Mouse (Mus musculus) stomach, postnatal 0 days (tissue): ENCODE results near the gene Epha8. TPM values are rescaled to one million over a fixed set of nuclear protein-coding genes. Genes with fewer than 3 reads are reported as not detected.

Experiments
- ATAC-seq: fragments of 200-750 bp; cut with Nextera tagmentation; 2 replicates; pipeline ENCODE4 v1.8.0; 2017; ENCODE audit not compliant: low FRiP score, low TSS enrichment
- DNase-seq: peaks from one replicate; pipeline ENCODE4 v3.0.0-alpha.2; 2016; ENCODE audit warnings: low spot score
- H3K27ac ChIP-seq: fragments of 300-500 bp; sonication (generic); replicated peaks from 2 replicates; pipeline ENCODE4 v1.5.1; 2014; ENCODE audit warnings: mild to moderate bottlenecking, control low read depth
- H3K27me3 ChIP-seq: fragments of 300-500 bp; sonication (generic); 2 replicates; pipeline ENCODE4 v1.6.1; 2014; ENCODE audit warnings: low read length; ENCODE audit not compliant: control insufficient read depth, insufficient read depth
- H3K36me3 ChIP-seq: fragments of 300-500 bp; sonication (generic); 2 replicates; pipeline ENCODE4 v1.6.1; 2014; ENCODE audit warnings: low read length, mixed read lengths; ENCODE audit not compliant: control insufficient read depth, insufficient read depth
- H3K4me1 ChIP-seq: fragments of 300-500 bp; sonication (generic); replicated peaks from 2 replicates; pipeline ENCODE4 v1.6.1; 2014; ENCODE audit warnings: antibody characterized with exemption; ENCODE audit not compliant: control insufficient read depth, insufficient read depth
- H3K4me2 ChIP-seq: fragments of 300-500 bp; sonication (generic); replicated peaks from 2 replicates; pipeline ENCODE4 v1.6.1; 2014; ENCODE audit warnings: low read depth, mild to moderate bottlenecking, control low read depth, moderate library complexity
- H3K4me3 ChIP-seq: fragments of 300-500 bp; sonication (generic); 2 replicates; pipeline ENCODE4 v1.5.1; 2014; ENCODE audit warnings: low read depth, low read length, control low read depth
- H3K9ac ChIP-seq: fragments of 300-500 bp; sonication (generic); 2 replicates; pipeline ENCODE4 v1.6.1; 2014; ENCODE audit warnings: mild to moderate bottlenecking, low read length, control low read depth, mixed read lengths
- H3K9me3 ChIP-seq: fragments of 300-500 bp; sonication (generic); 2 replicates; pipeline ENCODE4 v1.6.1; 2016; ENCODE audit warnings: low read length; ENCODE audit not compliant: control insufficient read depth
- CTCF ChIP-seq: IDR thresholded peaks from 2 replicates; pipeline ENCODE4 v1.5.1; 2016; ENCODE audit warnings: antibody characterized with exemption, low read depth, mild to moderate bottlenecking, moderate library complexity
- EP300 ChIP-seq: optimal IDR thresholded peaks from 2 replicates; pipeline ENCODE3; 2016; ENCODE audit warnings: antibody characterized with exemption
- WGBS: fragments of 180-500 bp; shearing (Covaris S2); extraction: QIAGEN DNeasy Blood & Tissue Kit; methylation state at CpG from one replicate; pipeline ENCODE4 v1.1.7; 2014; 5-methylcytosine and 5-hydroxymethylcytosine counted together
- polyA plus RNA-seq: library from polyadenylated mRNA; unstranded; fragments of >200 nt; fragmentation: Nextera tagmentation; extraction: Ambion mirVana; gene quantifications from 2 replicates; pipeline ENCODE4 v1.2.1, GENCODE M21; 2015

The Epha8 gene
- polyA plus RNA-seq, 1 experiment from 2014 or later, result 0.11 TPM

DNA sequence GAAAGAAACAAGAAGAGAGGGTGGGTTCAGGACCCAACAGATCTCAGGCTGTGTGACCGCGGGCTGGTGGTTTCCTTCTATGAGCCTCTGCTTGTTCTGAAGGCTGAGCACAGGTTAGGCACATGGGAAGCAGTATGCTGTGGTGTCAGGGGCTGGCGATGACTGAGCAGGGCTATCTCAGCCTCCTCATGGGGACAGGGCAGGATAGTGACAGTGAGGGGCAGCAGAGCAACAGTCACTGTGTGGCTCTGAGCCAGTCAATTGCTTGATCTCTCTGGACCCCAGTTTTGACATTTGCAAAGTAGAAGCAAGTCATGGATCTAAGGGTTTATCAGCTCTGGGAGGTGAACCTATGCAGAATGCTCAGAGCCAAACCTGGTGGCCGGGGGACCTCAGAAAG is 65.5 kb downstream of the Epha8 start:
- Histone ChIP-seq H3K27me3 (no peaks in the 10 kb centered on the region), H3K4me2 (no peak overlapping the region), H3K36me3 (no peaks in the 10 kb centered on the region), H3K27ac (no peak overlapping the region), H3K4me1 (no peaks in the 10 kb centered on the region), H3K9ac (no peak overlapping the region), H3K4me3 (no peak overlapping the region), H3K9me3 (no peaks in the 10 kb centered on the region)
- TF ChIP-seq EP300 (no peak), CTCF (no peak)
- ATAC-seq (no peak), DNase-seq (no peak)
- WGBS, result 87% methylated on average over 4 of the region's 4 CpGs

DNA sequence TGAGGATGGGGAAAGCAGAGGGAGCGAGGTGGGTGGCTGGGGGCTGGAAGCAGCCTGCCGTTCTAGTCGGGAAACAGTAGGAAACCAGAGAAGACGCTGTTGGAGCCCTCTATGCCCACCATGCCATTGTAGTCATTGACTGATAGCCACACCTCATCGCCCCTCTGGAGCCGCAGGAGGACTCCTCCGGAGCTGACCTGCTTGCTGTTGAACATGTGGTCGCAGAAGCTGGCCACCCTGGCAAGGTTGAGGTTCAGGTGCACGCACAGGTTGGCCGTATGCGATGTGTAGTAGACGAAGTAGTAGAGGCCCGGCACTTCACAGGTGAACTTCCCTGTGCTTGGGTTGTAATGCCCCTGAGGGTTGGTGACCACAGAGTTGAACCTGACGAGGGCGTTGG is 66.6 kb downstream of the Epha8 start:
- no peak overlapping the region for H3K27ac ChIP-seq
- no peaks in the 10 kb centered on the region for H3K9me3 ChIP-seq
- 78% methylated on average over 15 of the region's 15 CpGs for WGBS
- H3K4me1 ChIP-seq, result no peaks in the 10 kb centered on the region
- H3K36me3 ChIP-seq, result no peaks in the 10 kb centered on the region
- ATAC-seq (no peak), DNase-seq (no peak)
- H3K27me3 ChIP-seq, result no peaks in the 10 kb centered on the region
- no peak overlapping the region for H3K4me2 ChIP-seq
- TF ChIP-seq CTCF (no peak), EP300 (no peak)
- no peak overlapping the region for H3K9ac ChIP-seq
- H3K4me3 ChIP-seq, result no peak overlapping the region

DNA sequence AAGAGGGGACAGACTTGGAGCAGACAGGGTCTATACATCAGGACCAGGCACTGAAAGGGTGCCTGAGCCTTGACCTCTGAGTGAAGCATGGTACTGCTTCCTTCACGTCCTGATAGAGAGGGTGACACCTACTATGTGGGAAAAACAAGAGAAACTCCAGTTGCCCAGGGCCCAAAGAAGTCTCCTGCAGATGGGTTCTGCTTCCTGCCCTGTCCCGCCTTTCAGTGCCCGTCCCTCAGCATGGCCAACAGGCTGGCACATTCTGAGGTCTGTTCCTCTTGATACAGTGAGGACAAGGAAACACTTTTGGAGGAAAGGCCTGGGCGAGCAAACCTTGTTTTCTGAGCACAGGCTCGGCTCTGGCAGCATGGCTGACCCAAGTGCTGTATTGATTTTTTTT is 68.9 kb downstream of the Epha8 start:
- Histone ChIP-seq H3K4me2 (no peak overlapping the region), H3K9ac (no peak overlapping the region), H3K4me1 (no peaks in the 10 kb centered on the region), H3K9me3 (no peaks in the 10 kb centered on the region), H3K4me3 (no peak overlapping the region), H3K27me3 (no peaks in the 10 kb centered on the region), H3K36me3 (no peaks in the 10 kb centered on the region), H3K27ac (no peak overlapping the region)
- 59% methylated on average over 5 of the region's 5 CpGs for WGBS
- DNase-seq (no peak), ATAC-seq (no peak)
- TF ChIP-seq EP300, result no peak
- TF ChIP-seq CTCF, result no peak

- Histone ChIP-seq H3K9ac (no peak within 1 kb of the TSS; the same call in 1 of the 2 replicates), H3K4me2 (no peak within 1 kb of the TSS), H3K9me3 (no peaks in the 10 kb centered on the region), H3K4me3 (no peak within 1 kb of the TSS), H3K4me1 (no peaks in the 10 kb centered on the region), H3K27me3 (no peaks in the 10 kb centered on the region), H3K27ac (no peak within 1 kb of the TSS), H3K36me3 (no peaks in the 10 kb centered on the region)
- peak; percentile 49; the same call in 1 of the 2 replicates for ATAC-seq
- TF ChIP-seq EP300, result no peak
- no peak for TF ChIP-seq CTCF
- no peak for DNase-seq
- 71% methylated on average over 7 of the region's 7 CpGs for WGBS
Observed at GRCm38 (mm10) chr4:136886101-136886500, 70.5 kb downstream of the Epha8 start, which contains the start of gene C1qb. Gene C1qb, minus strand, starts transcription at chr4:136886187.

Other genes with a start within 250 kb of the Epha8 start
- 2.3 and 2.5 TPM in 2 replicates for gene Ephb2, start 120.8 kb downstream of the Epha8 start, polyA plus RNA-seq
- 79.6 and 80.6 TPM in 2 replicates for gene C1qb, start 70.6 kb downstream of the Epha8 start, polyA plus RNA-seq
- gene C1qc, start 63.8 kb downstream of the Epha8 start, polyA plus RNA-seq, result 48.6 and 49.4 TPM in 2 replicates
- gene C1qa, start 58.0 kb downstream of the Epha8 start, polyA plus RNA-seq, result 49.7 and 53.0 TPM in 2 replicates
- 0.86 and 0.87 TPM in 2 replicates for gene Zbtb40, start 92.0 kb upstream of the Epha8 start, polyA plus RNA-seq